Mouse (Mus musculus) neural tube, embryonic 13.5 days (tissue): ENCODE data around the gene Gm7029. TPM values are rescaled to one million over a fixed set of nuclear protein-coding genes. Genes with fewer than 3 reads are reported as not detected.
"Not testable (repeated sequence)": the region's sequence is repeated elsewhere in the genome, so short reads cannot be mapped to it uniquely, and the experiment has no call there.

Experiments used
- ATAC-seq: fragments of 200-750 bp; cut with Nextera tagmentation; 2 replicates; pipeline ENCODE4 v1.8.0; 2017; ENCODE audit warnings: low read depth, mild to moderate bottlenecking, moderate TSS enrichment, moderate library complexity
- H3K27ac ChIP-seq: fragments of 300-500 bp; sonication (generic); replicated peaks from 2 replicates; pipeline ENCODE4 v1.5.1; 2015; ENCODE audit warnings: moderate library complexity, mild to moderate bottlenecking, inconsistent platforms
- H3K27me3 ChIP-seq: fragments of 300-500 bp; sonication (generic); 2 replicates; pipeline ENCODE4 v1.6.1; 2015; ENCODE audit warnings: mild to moderate bottlenecking, inconsistent platforms
- H3K36me3 ChIP-seq: fragments of 300-500 bp; sonication (generic); 2 replicates; pipeline ENCODE4 v1.6.1; 2015; ENCODE audit warnings: mild to moderate bottlenecking, inconsistent platforms
- H3K4me1 ChIP-seq: fragments of 300-500 bp; sonication (generic); replicated peaks from 2 replicates; pipeline ENCODE4 v1.6.1; 2015; ENCODE audit warnings: inconsistent platforms
- H3K4me2 ChIP-seq: fragments of 300-500 bp; sonication (generic); 2 replicates; pipeline ENCODE4 v1.6.1; 2015; ENCODE audit warnings: inconsistent platforms, mild to moderate bottlenecking, moderate library complexity
- H3K4me3 ChIP-seq: fragments of 300-500 bp; sonication (generic); 2 replicates; pipeline ENCODE4 v1.5.1; 2015; ENCODE audit warnings: mild to moderate bottlenecking, inconsistent platforms
- H3K9ac ChIP-seq: fragments of 300-500 bp; sonication (generic); 2 replicates; pipeline ENCODE4 v1.6.1; 2015; ENCODE audit warnings: moderate library complexity, mild to moderate bottlenecking, inconsistent platforms
- H3K9me3 ChIP-seq: fragments of 300-500 bp; sonication (generic); 2 replicates; pipeline ENCODE4 v1.6.1; 2016; ENCODE audit warnings: inconsistent platforms
- WGBS: fragments of 180-500 bp; shearing (Covaris S2); methylation state at CpG from one replicate; pipeline ENCODE4 v1.1.7; 2015; 5-methylcytosine and 5-hydroxymethylcytosine counted together
- polyA plus RNA-seq: library from polyadenylated mRNA; unstranded; fragments of >200 nt; fragmentation: Nextera tagmentation; extraction: Ambion mirVana; gene quantifications from 2 replicates; pipeline ENCODE4 v1.2.1, GENCODE M21; 2015

Gene Gm7029
- polyA plus RNA-seq, 1 experiment from 2014 or later, result not detected

DNA sequence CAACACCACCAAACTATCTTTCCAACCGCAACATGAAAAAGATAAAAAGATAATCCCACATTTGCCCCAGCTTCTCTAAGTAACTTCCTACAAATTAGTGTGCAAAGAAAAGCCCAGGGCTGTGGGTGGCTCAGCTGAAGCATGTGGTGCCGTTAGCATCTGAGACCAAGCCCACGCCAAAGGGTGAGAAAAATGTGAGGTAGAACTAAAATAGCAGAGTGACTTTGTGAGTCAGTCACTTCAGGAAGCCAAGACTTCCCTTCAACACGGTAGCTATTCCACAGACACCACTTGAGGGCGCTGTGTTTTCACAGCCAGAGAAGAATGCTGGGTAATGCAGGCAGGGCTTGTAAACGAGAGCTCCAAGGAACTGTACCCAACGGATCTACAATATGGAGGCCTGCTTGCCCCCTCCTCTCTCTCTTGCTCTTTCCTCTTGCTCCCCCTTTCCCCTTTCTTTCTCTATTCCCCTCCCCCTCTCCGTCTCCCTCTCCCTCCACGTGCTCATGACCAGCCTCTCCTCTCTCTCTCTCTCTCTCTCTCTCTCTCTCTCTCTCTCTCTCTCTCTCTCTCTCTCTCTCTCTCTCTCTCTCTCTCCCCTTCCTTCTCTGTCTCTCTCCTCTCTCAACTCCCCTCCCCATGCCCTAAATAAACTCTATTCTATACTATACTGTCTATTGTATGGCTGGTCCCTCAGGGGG is 8.2 kb upstream of the Gm7029 start:
- Histone ChIP-seq H3K4me3 (no peak overlapping the region), H3K9ac (no peak overlapping the region), H3K36me3 (no peaks in the 10 kb centered on the region), H3K4me1 (no peaks in the 10 kb centered on the region), H3K27me3 (no peaks in the 10 kb centered on the region), H3K9me3 (no peaks in the 10 kb centered on the region), H3K27ac (no peak overlapping the region), H3K4me2 (no peak overlapping the region)
- ATAC-seq, result no peak
- WGBS, result 38% methylated on average over 9 of the region's 9 CpGs

DNA sequence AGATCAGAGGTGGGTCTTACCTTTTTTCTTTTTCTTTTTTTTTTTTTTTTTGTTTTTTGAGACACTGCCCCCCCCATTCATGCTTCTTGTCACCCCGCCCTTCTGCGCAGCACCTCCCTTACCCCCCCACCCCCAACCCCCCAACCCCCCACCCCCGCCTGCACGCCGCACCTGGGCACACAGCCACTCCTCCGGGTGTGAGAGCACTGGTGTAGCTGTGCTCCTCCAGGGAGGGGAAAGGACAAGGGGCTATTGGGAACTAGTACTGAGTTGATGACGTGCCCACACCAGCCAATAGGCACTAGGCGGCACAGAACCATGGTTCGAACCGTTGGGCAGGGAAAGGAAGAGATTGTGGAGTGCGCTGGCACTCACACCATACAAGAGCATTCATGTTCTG is 774 bp downstream of the Gm7029 start:
- H3K27me3 ChIP-seq, result no peaks in the 10 kb centered on the region
- no peak for ATAC-seq
- H3K9me3 ChIP-seq, result no peaks in the 10 kb centered on the region
- WGBS, result 87% methylated on average over 11 of the region's 11 CpGs
- no peaks in the 10 kb centered on the region for H3K4me1 ChIP-seq
- no peak overlapping the region for H3K27ac ChIP-seq
- no peak overlapping the region for H3K9ac ChIP-seq
- H3K4me2 ChIP-seq, result no peak overlapping the region
- peaks cover 7% of the 10 kb centered on the region; the same call in 1 of the 2 replicates for H3K36me3 ChIP-seq
- no peak overlapping the region for H3K4me3 ChIP-seq

DNA sequence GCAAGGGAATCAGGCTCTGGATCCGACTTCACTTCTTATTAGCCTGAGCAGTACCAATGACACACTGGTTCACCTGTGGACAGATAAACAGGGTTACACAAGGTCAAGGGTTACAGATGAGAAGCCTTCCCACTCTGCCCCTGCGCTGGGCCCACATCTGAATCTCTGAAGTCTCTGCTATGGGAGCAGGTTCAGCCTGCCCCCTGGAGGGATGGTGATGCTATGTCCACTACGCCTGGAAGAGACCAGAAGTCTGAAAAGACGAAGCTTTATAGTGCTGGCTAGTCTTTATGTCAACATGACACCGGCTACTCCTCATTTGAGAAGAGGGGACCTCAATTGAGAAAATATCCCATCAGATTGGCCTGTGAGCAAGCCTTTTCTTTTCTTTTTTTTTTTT is 2.2 kb downstream of the Gm7029 start:
- H3K9me3 ChIP-seq, H3K9ac ChIP-seq, ATAC-seq, H3K4me3 ChIP-seq, H3K4me2 ChIP-seq, H3K27ac ChIP-seq, H3K4me1 ChIP-seq, H3K27me3 ChIP-seq: not testable (repeated sequence)
- peaks cover 10% of the 10 kb centered on the region; the same call in 1 of the 2 replicates for H3K36me3 ChIP-seq
- 80% methylated on average over 5 of the region's 5 CpGs for WGBS

DNA sequence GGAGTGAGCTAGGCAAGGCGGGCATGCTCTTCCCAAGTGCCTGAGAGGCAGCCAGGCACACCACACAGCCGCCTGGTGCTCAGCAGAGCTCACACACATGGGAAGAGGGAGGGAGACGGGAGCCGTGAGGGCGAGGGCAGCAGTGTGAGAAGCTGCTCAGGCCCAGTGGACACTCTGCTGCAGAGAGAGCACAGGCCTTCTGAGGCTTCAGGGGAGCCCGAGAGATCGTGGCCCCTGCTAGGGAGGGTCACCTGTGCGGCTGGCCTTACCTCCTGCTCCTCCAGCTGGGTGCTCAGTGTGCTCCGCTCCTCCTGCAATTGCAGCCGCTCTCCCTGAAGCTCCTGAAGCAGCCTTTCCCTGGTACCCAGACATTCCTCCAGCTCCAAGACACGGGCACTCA is 10.7 kb downstream of the Gm7029 start:
- not testable (repeated sequence) for H3K9ac ChIP-seq, H3K4me3 ChIP-seq, H3K27me3 ChIP-seq, H3K9me3 ChIP-seq, H3K27ac ChIP-seq, H3K4me2 ChIP-seq, ATAC-seq, H3K4me1 ChIP-seq
- WGBS, result 86% methylated on average over 10 of the region's 11 CpGs
- H3K36me3 ChIP-seq, result peaks cover 10% of the 10 kb centered on the region; the same call in 1 of the 2 replicates

DNA sequence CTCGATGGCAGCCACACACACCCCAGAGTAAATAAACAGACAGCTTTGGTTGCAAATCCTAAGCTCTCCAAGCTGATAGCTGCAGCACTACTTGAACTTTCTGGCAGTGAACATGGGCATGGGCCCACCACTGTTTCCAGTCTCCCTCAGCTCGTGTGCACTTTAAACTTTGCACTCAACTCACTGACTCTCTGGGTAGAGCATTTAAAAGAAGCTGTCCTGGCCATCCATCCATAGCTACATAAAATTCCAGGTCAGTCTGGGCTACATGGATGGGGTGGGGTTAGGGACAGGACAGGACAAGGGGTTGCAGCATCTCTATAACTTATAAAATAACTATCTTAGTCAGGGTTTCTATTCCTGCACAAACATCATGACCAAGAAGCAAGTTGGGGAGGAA is 14.2 kb downstream of the Gm7029 start:
- H3K4me3 ChIP-seq, H3K27ac ChIP-seq, ATAC-seq, H3K9ac ChIP-seq, H3K27me3 ChIP-seq, H3K36me3 ChIP-seq, H3K9me3 ChIP-seq, H3K4me2 ChIP-seq: not testable (repeated sequence)
- 84% methylated on average over 2 of the region's 2 CpGs for WGBS
- peaks cover 14% of the 10 kb centered on the region for H3K4me1 ChIP-seq

DNA sequence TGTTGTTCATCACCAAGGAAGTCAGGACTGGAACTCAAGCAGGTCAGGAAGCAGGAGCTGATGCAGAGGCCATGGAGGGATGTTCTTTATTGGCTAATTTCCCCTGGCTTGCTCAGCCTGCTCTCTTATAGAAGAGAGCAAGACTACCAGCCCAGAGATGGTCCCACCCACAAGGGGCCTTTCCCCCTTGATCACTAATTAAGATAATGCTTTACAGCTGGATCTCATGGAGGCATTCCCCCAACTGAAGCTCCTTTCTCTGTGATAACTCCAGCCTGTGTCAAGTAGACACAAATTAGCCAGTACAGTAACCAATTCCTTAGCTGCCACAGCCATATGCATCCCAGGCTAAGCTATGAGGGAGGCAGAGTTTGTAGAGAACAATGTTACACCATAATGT is 14.6 kb downstream of the Gm7029 start:
- H3K4me3 ChIP-seq, H3K27me3 ChIP-seq, H3K36me3 ChIP-seq, H3K9ac ChIP-seq, H3K27ac ChIP-seq, H3K9me3 ChIP-seq, ATAC-seq: not testable (repeated sequence)
- Histone ChIP-seq H3K4me1 (peaks cover 14% of the 10 kb centered on the region), H3K4me2 (0 out of 2 replicates have a peak overlapping the region, but pooled peaks have one; percentile 11)

DNA sequence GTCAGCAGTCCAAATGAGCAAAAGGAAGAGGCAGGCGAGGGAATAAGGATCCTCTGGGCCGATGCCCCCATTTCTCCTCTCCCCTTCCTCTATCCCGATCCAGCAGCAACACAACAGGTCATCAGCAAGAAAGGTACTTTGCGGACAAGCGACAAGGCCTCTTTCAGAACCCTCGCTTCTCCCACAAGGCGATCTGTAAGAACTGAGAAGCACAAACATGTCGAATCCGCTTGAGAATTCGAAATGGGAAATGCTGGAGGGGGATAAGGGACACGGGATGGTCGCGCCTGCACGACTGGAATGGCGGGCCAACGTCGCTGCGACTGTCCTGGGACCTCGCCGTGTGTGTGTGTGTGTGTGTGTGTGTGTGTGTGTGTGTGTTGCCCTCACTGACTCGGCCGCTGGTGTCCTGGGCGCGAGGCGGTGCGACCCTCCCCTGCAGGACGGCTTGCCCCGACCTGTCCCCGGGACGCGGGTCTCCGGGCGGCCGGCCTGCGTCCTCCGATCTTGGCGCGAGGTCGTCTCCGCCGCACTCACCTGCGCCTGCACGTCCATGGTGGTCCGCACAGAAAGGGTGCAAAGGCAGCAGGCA is 16.4 kb downstream of the Gm7029 start:
- ATAC-seq, H3K27ac ChIP-seq, H3K27me3 ChIP-seq, H3K9me3 ChIP-seq, H3K36me3 ChIP-seq: not testable (repeated sequence)
- WGBS, result under 1% methylated on average over 38 of the region's 44 CpGs
- peaks cover 14% of the 10 kb centered on the region for H3K4me1 ChIP-seq
- H3K9ac ChIP-seq, result peak overlapping the region; percentile 71
- peak overlapping the region; percentile 56 for H3K4me3 ChIP-seq
- peak overlapping the region; percentile 75 for H3K4me2 ChIP-seq

DNA sequence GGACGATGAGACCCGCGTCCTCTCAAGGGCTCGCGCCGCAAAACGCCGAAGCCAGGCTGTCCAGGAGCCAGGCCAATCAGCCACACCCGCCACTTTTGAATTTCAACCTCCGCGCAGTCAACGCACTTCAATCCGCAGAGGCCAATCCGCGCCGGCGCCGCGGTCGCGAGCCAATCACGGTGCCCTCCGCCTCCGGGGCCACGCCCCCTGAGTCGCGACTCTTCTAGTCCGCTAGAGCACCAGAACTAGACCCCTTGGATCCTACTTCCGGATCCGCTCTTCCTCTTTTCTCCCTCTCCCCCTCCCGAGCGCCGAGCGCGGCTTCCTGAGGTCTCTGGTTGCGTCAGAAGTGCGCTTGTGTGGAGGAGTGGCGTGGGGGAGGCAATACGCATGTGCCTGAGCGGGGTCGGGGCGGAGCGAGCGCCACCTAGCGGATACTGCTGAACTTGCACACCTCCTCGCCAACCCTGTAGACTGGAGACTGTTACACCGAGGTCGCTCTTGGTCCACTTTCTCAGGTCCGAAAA is 17.0 kb downstream of the Gm7029 start, which contains the start of gene Kifc1:
Kifc1 (minus strand) TSS at position 129 of the 527 bp plus-strand sequence.
- Histone ChIP-seq H3K4me1 (peaks cover 14% of the 10 kb centered on the region), H3K27ac (no peak within 1 kb of the TSS), H3K9ac (peak within 1 kb of the TSS; percentile 71), H3K9me3 (no peaks in the 10 kb centered on the region), H3K4me3 (peak within 1 kb of the TSS; percentile 56), H3K27me3 (no peaks in the 10 kb centered on the region), H3K4me2 (peak within 1 kb of the TSS; percentile 75), H3K36me3 (no peaks in the 10 kb centered on the region)
- peak; percentile 99 for ATAC-seq
- under 1% methylated on average over 49 of the region's 49 CpGs for WGBS

DNA sequence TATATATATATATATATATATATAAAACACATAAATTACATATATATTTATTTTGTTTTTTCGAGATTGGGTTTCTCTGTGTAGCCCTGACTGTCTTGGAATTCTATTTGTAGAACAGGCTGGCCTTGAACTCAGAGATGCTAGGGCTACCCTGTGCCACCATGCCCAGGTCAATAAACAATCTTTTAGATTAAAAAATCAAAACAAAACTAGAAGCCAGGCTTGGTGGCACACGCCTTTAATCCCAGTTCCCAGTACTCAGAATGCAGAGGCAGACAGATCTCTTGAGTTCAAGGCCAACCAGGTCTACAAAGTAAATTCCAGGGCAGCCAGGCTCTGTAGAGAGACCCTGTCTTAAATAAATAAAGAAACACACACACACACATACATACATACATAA is 17.7 kb downstream of the Gm7029 start:
- no peak for ATAC-seq
- Histone ChIP-seq H3K4me2 (no peak overlapping the region), H3K27ac (no peak overlapping the region), H3K9ac (no peak overlapping the region), H3K9me3 (no peaks in the 10 kb centered on the region), H3K4me3 (no peak overlapping the region), H3K27me3 (no peaks in the 10 kb centered on the region), H3K4me1 (peaks cover 14% of the 10 kb centered on the region), H3K36me3 (no peaks in the 10 kb centered on the region)
- WGBS, result 67% methylated on average over 2 of the region's 2 CpGs

DNA sequence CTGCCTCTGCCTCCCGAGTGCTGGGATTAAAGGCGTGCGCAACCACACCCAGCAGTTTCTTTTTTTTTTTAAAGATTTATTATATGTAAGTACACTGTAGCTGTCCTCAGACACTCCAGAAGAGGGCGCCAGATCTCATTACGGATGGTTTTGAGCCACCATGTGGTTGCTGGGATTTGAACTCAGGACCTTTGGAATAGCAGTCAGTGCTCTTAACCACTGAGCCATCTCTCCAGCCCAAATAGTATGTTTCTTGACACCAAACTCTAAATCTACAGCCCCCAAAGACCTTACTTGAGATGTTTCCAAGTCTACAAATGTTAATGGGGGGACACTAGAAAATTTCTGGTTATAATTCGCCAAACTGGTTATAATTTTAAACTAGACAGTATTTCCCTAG is 18.3 kb downstream of the Gm7029 start:
- H3K9ac ChIP-seq, H3K27me3 ChIP-seq, H3K9me3 ChIP-seq, H3K36me3 ChIP-seq, ATAC-seq, H3K4me3 ChIP-seq, H3K4me2 ChIP-seq, H3K27ac ChIP-seq: not testable (repeated sequence)
- H3K4me1 ChIP-seq, result peaks cover 14% of the 10 kb centered on the region
- 77% methylated on average over 6 of the region's 6 CpGs for WGBS

DNA sequence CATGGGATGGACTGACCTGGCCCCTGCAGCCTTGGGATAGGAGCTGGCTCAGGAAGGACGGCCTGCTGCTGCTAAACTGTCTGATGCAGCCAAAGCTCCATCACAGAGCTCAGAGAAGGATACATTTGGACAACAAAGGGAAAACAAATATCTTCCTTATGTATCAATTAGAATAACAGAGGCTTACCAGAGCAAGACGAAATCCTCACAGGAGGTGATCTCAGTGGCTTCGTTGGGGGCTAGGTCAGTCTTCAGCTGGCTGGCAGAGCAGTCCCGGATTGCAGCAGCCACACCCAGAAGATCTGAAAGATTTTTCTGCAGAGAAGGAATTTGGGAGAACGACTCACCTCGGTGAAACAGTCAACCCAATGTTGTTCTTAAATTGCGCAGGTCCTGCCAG is 18.8 kb downstream of the Gm7029 start:
- H3K4me3 ChIP-seq, result no peak overlapping the region
- no peaks in the 10 kb centered on the region for H3K36me3 ChIP-seq
- ATAC-seq, result no peak
- 24% methylated on average over 7 of the region's 7 CpGs for WGBS
- H3K9ac ChIP-seq, result no peak overlapping the region
- H3K27me3 ChIP-seq, result no peaks in the 10 kb centered on the region
- H3K9me3 ChIP-seq, result no peaks in the 10 kb centered on the region
- H3K4me1 ChIP-seq, result peaks cover 14% of the 10 kb centered on the region
- H3K27ac ChIP-seq, result no peak overlapping the region
- no peak overlapping the region for H3K4me2 ChIP-seq

DNA sequence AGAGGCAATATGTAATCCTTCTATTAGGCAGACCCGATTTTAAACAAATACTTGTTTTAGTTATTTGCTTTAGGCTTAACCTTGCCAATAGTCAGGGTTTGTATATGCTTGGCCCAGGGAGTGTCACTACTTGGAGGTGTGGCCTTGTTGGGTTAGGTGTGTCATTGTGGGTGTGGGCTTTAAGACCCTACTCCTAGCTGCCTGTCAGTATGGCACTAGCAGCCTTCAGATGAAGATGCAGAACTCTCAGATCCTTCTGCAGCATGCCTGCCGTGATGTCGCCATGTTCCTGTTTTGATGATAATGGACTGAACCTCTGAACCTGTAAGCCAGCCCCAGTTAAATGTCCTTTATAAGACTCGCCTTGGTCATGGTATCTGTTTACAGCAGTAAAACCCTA is 19.4 kb downstream of the Gm7029 start:
- 76% methylated on average over 4 of the region's 4 CpGs for WGBS
- H3K4me1 ChIP-seq, result peaks cover 14% of the 10 kb centered on the region
- not testable (repeated sequence) for ATAC-seq

More for the DNA sequence above, 19.4 kb downstream of the Gm7029 start:
- H3K27ac ChIP-seq, H3K27me3 ChIP-seq, H3K9me3 ChIP-seq, H3K9ac ChIP-seq, H3K4me3 ChIP-seq, H3K36me3 ChIP-seq, H3K4me2 ChIP-seq: not testable (repeated sequence)
